In the genomic region with DNA sequence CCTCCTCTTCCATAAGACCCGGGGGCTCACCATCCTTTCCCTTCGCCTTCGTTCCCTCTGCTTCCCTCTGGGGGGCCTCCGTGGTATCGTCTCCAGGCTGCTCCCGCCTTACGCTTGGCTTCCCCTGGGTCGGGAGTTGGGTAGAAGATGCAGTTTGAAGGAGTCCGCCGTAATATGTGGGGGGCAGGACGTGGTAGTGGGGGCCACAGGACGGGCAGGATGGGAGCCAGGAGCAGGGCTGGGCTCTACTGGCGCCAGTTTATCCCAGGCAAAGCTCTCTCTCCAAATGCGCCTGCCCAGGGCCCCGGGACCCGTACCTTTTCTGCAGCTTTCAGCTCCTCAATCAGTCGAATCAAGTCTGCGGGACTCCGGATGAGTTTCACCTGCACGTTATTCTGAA, we compare ENCODE assay signal across 19 mouse cellular contexts. TPM values are rescaled to one million over a fixed set of nuclear protein-coding genes. Genes with fewer than 3 reads are reported as not detected.
"Had no signal": no experiment of that assay in that cellular context is flagged by ENCODE, and none has a peak within 500 bp of the region (broad histone marks: within the 10 kb centered on the region; RNA-seq: fewer than 3 reads in every experiment).

No protein-coding gene starts in this region.

- H3K9ac ChIP-seq: liver, embryonic 13.5 days; midbrain, embryonic 15.5 days; neural tube, embryonic 13.5 days had no signal

- H3K27ac ChIP-seq: left cerebral cortex, adult 2 months; liver, embryonic 13.5 days; midbrain, embryonic 15.5 days; neural tube, embryonic 13.5 days; stomach, postnatal 0 days had no signal

- ATAC-seq: midbrain, embryonic 15.5 days had no signal

- DNase-seq: kidney, adult 18-20 months; kidney, adult 9 months; kidney, postnatal 14 days; kidney, postnatal 4 days; layer of hippocampus, postnatal 36 days; liver, embryonic 13.5 days; lung, adult 2 months; lung, postnatal 14 days; retina, postnatal 1 day; thymus, postnatal 25 days had no signal

- H3K9me3 ChIP-seq: liver, embryonic 13.5 days; midbrain, embryonic 15.5 days; neural tube, embryonic 13.5 days had no signal

- H3K27me3 ChIP-seq: liver, embryonic 13.5 days; midbrain, embryonic 15.5 days had no signal

- H3K4me2 ChIP-seq: liver, embryonic 13.5 days; midbrain, embryonic 11.5 days; midbrain, embryonic 15.5 days; neural tube, embryonic 13.5 days had no signal

- H3K4me3 ChIP-seq: left cerebral cortex, adult 2 months; liver, embryonic 13.5 days; midbrain, embryonic 15.5 days; myocyte; neural tube, embryonic 13.5 days had no signal

RNA-seq across cellular contexts. Expression of gene March9, which starts 38.5 kb away (rescaled TPM):
- total RNA-seq: megakaryocyte-erythroid progenitor cell, adult 5-6 weeks; monocyte, adult 5-6 weeks had no signal
- polyA plus RNA-seq: liver, embryonic 16.5 days had no signal
